Mouse (Mus musculus): ENCODE data around the gene Kdm4a. TPM values are rescaled to one million over a fixed set of nuclear protein-coding genes. Genes with fewer than 3 reads are reported as not detected.
A peak's percentile ranks its signal among the peaks of the same experiment; 100 is the strongest.

Kdm4a gene
- 63.7 and 64.8 TPM in 2 replicates for polyA plus RNA-seq (2015; fragmentation: Nextera tagmentation; extraction: Ambion mirVana)

- peaks cover 28% of the 10 kb centered on the region for H3K36me3 ChIP-seq
- peak within 1 kb of the TSS; percentile 92 for H3K27ac ChIP-seq
- H3K4me1 ChIP-seq (replicated peaks): peaks cover 19% of the 10 kb centered on the region
- under 1% methylated on average over 38 of the region's 38 CpGs for WGBS
- H3K27me3 ChIP-seq: no peaks in the 10 kb centered on the region
- H3K9me3 ChIP-seq: no peaks in the 10 kb centered on the region
- peak within 1 kb of the TSS; percentile 80 for H3K9ac ChIP-seq (replicated peaks)
- H3K4me3 ChIP-seq (replicated peaks): peak within 1 kb of the TSS; percentile 62
- peak; percentile 100 for ATAC-seq
- H3K4me2 ChIP-seq (replicated peaks): peak within 1 kb of the TSS; percentile 72
Measured at GRCm38 (mm10) chr4:118179467-118180300, at the start of gene Kdm4a. Gene Kdm4a, minus strand, starts transcription at chr4:118180043.

- Histone ChIP-seq H3K4me3 (replicated peaks) (no peak overlapping the region), H3K27me3 (no peaks in the 10 kb centered on the region), H3K27ac (no peak overlapping the region), H3K9me3 (no peaks in the 10 kb centered on the region), H3K4me1 (replicated peaks) (no peaks in the 10 kb centered on the region), H3K9ac (replicated peaks) (no peak overlapping the region), H3K36me3 (peaks cover 99% of the 10 kb centered on the region), H3K4me2 (replicated peaks) (no peak overlapping the region)
- 64% methylated on average over 6 of the region's 6 CpGs for WGBS
- peak; percentile 49; the same call in 1 of the 2 replicates for ATAC-seq
Measured at GRCm38 (mm10) chr4:118229035-118229770, 49.4 kb upstream of the Kdm4a start.

GRCm38 (mm10) chr4:118227398-118227797, 47.6 kb upstream of the Kdm4a start:
- ATAC-seq: no peak
- Histone ChIP-seq H3K4me1 (replicated peaks) (no peaks in the 10 kb centered on the region), H3K36me3 (peaks cover 99% of the 10 kb centered on the region), H3K4me3 (replicated peaks) (no peak overlapping the region), H3K9me3 (no peaks in the 10 kb centered on the region), H3K9ac (replicated peaks) (no peak overlapping the region), H3K27me3 (no peaks in the 10 kb centered on the region), H3K27ac (no peak overlapping the region), H3K4me2 (replicated peaks) (no peak overlapping the region)
- 85% methylated on average over 12 of the region's 12 CpGs for WGBS

DNA sequence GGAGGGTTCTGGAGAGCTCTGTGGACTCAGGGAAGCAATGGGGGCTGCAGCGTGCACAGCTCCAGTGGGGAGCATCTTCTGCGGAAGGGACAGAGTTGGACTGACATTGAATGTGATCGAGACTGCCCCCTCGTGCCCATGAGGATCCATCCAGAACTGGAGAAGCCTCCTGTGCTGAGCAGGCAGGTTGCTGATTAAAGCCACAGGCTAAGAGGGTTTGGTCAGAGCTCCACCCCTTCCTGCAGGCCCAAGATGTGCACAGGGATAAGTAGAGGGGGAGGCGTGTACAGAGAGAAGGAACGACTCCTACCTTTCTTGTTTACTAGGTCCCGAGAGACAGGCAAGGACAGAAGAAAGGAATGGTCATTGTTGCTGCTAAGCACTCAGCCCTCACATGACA, 41.4 kb upstream of the Kdm4a start:
- Histone ChIP-seq H3K4me2 (replicated peaks) (no peak overlapping the region), H3K27me3 (no peaks in the 10 kb centered on the region), H3K4me1 (replicated peaks) (no peaks in the 10 kb centered on the region), H3K9me3 (no peaks in the 10 kb centered on the region), H3K36me3 (peaks cover 100% of the 10 kb centered on the region), H3K4me3 (replicated peaks) (no peak overlapping the region), H3K9ac (replicated peaks) (no peak overlapping the region), H3K27ac (no peak overlapping the region)
- no peak for ATAC-seq
- WGBS: 87% methylated on average over 7 of the region's 7 CpGs

DNA sequence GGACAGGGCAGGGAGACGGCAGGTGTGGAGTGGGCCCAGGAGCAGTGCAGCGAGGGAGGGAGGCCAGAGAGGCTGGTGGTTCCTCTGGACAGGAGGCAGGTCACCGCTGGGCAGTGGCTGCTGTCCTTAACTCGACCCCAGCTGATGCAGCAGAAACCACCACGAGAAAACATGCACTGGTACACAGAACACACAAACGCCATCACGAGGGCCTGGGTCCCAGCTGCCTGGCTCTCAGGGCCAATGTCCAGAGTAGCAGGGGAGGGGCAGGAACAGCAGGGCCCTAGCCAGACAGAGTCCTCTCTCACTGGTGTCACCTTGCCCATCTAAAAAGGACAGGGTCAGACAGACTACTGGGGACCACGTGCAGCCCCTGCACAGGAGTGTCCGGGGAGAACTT, 40.9 kb upstream of the Kdm4a start:
- Histone ChIP-seq H3K4me3 (replicated peaks) (no peak overlapping the region), H3K27me3 (no peaks in the 10 kb centered on the region), H3K9ac (replicated peaks) (no peak overlapping the region), H3K4me1 (replicated peaks) (no peaks in the 10 kb centered on the region), H3K27ac (no peak overlapping the region), H3K4me2 (replicated peaks) (no peak overlapping the region), H3K36me3 (peaks cover 100% of the 10 kb centered on the region), H3K9me3 (no peaks in the 10 kb centered on the region)
- WGBS: 89% methylated on average over 9 of the region's 9 CpGs
- ATAC-seq: no peak

DNA sequence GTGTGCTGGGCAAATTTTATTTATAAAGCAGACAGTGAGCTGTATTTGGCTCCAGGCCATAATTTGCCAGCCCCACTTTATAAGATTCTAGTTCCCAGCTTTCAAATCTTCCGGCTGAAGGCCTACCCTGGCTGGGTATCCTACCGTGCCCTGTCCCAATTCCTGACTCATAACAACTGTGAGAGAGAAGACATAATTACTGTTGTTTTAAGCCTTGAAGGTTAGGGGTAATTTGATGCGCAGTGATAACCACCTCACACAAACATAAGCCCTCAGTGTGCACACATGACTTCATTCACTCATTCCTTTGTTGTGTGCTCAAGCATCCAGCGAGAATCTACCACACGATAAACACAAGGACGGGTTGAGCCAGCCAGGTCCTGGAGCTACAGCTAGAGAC, 39.6 kb upstream of the Kdm4a start:
- 86% methylated on average over 6 of the region's 6 CpGs for WGBS
- H3K4me3 ChIP-seq (replicated peaks): no peak overlapping the region
- no peak overlapping the region for H3K27ac ChIP-seq
- no peak overlapping the region for H3K4me2 ChIP-seq (replicated peaks)
- H3K4me1 ChIP-seq (replicated peaks): no peaks in the 10 kb centered on the region
- H3K36me3 ChIP-seq: peaks cover 100% of the 10 kb centered on the region
- no peaks in the 10 kb centered on the region for H3K27me3 ChIP-seq
- ATAC-seq: no peak
- no peaks in the 10 kb centered on the region for H3K9me3 ChIP-seq
- H3K9ac ChIP-seq (replicated peaks): no peak overlapping the region

DNA sequence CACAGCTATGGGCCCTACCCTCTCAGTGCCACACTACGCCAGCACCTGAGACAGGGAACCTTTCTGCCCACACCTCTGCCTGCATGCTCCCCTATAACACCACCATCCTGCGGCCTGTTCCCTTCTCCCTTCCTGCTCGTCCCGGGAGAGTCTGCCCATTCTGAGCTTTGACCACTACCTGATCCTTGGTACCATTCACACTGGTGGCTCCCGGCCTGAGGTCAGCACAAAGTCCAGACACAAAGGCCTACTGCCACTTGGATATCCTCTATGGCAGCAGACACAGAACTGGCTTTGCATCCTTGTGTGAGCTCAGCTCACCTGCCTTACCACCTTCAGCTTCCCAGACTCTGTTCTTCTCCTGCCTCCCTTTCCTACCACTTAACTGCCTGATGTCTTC, 38.7 kb upstream of the Kdm4a start:
- Histone ChIP-seq H3K9ac (replicated peaks) (no peak overlapping the region), H3K36me3 (peaks cover 99% of the 10 kb centered on the region), H3K27me3 (no peaks in the 10 kb centered on the region), H3K4me2 (replicated peaks) (no peak overlapping the region), H3K27ac (no peak overlapping the region), H3K9me3 (no peaks in the 10 kb centered on the region), H3K4me1 (replicated peaks) (no peaks in the 10 kb centered on the region), H3K4me3 (replicated peaks) (no peak overlapping the region)
- ATAC-seq: no peak
- 96% methylated on average over 5 of the region's 5 CpGs for WGBS

DNA sequence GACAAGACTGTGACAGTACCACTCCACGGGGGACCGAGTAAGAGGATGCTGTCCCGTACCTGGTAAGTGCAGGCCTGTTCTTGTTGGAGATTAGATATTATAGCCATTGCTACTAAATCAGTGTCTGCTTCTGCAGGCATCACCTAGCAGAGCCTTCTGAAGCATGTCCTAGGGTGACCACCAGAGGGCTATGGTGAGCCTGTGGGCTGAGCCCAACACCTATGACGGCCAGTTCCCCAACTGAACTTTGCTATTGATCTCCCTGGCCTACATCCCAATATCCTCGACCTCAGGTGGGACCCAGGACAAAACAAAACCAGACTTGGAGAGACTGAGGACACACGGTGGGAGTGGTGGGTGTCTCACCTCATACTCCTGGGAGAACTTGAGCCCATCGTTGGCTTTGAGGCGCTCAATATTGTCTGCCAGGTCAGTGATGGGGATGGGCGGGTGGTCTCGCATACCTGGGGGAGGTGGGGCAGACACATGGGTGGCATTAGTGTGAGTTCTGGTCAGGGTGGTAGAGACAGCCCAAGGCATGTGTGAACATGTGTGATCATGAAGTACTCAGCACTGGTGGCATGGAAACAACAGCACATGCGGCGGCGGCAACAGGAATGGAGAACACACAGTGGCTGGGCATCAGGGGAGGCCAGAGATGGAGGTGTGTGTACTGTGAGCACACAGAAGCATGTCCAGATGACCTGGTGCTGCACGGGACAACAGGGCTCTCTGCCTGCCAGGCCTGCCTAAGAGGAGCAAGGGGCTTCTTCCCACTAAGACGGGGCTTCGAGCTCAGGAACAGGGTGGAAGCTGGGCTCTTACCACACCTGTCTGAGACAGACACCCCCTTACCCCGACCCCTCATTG, 37.1 kb upstream of the Kdm4a start:
- no peaks in the 10 kb centered on the region for H3K9me3 ChIP-seq

DNA sequence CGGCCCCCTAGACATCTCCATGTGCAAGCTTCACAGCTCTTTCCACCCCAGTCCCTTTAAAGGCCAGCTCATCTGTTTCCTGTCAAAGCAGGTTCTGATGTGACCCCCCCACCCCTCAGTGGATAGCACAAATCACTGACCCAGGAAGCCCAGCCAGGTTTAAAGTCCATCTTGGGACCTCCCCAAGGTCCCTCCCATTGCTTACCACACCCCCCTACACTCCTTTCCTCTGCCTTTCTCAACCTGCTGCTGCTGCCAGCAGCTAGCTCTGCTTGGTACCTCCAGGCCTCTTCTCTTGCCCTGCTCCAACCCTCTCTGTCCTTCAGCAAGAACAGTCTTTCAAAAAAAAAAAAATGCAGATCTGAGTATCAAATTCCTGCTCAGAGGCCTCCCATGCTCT, 35.0 kb upstream of the Kdm4a start:
- 86% methylated on average over 1 of the region's 1 CpGs for WGBS
- no peaks in the 10 kb centered on the region for H3K27me3 ChIP-seq
- no peak overlapping the region for H3K4me2 ChIP-seq (replicated peaks)
- H3K27ac ChIP-seq: no peak overlapping the region
- H3K36me3 ChIP-seq: peaks cover 99% of the 10 kb centered on the region
- H3K9ac ChIP-seq (replicated peaks): no peak overlapping the region
- no peaks in the 10 kb centered on the region for H3K4me1 ChIP-seq (replicated peaks)
- no peak for ATAC-seq
- H3K4me3 ChIP-seq (replicated peaks): no peak overlapping the region
- no peaks in the 10 kb centered on the region for H3K9me3 ChIP-seq

More for the DNA sequence above, 37.1 kb upstream of the Kdm4a start:
- Histone ChIP-seq H3K4me2 (replicated peaks) (no peak overlapping the region), H3K27me3 (no peaks in the 10 kb centered on the region), H3K9ac (replicated peaks) (no peak overlapping the region), H3K36me3 (peaks cover 99% of the 10 kb centered on the region), H3K4me1 (replicated peaks) (no peaks in the 10 kb centered on the region), H3K27ac (no peak overlapping the region), H3K4me3 (replicated peaks) (no peak overlapping the region)
- WGBS: 86% methylated on average over 17 of the region's 17 CpGs
- peak; percentile 65 for ATAC-seq

- ATAC-seq: peak; percentile 31; the same call in 1 of the 2 replicates
- Histone ChIP-seq H3K36me3 (peaks cover 44% of the 10 kb centered on the region), H3K9me3 (no peaks in the 10 kb centered on the region), H3K4me3 (replicated peaks) (no peak overlapping the region), H3K4me2 (replicated peaks) (no peak overlapping the region), H3K9ac (replicated peaks) (no peak overlapping the region), H3K4me1 (replicated peaks) (0 out of 2 replicates have a peak, but pooled peaks cover 2% of the 10 kb centered on the region), H3K27me3 (no peaks in the 10 kb centered on the region), H3K27ac (no peak overlapping the region)
- 53% methylated on average over 10 of the region's 10 CpGs for WGBS
Measured at GRCm38 (mm10) chr4:118206918-118207640, 27.2 kb upstream of the Kdm4a start.

DNA sequence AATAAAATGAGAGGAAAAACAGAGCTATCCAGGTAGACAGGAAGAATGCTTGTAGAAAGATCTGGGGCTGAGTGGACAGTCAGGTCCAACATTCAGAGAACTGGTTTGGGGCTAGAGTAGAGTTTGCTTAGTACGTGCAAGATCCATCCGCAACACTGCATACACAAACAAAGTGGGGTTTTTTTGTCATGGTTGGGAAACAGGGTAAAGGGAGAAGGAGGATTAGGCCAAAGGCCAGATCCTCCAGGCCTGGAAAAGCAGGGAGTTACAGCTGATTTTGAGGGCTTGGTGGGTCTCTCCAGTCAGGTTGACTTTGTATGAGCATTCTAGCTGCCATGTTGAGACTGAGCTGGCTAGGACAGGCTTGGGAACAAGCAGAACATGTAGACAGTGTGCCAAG, 26.1 kb upstream of the Kdm4a start:
- WGBS: 90% methylated on average over 2 of the region's 2 CpGs
- no peak overlapping the region for H3K4me3 ChIP-seq (replicated peaks)
- H3K36me3 ChIP-seq: peaks cover 32% of the 10 kb centered on the region
- no peaks in the 10 kb centered on the region for H3K27me3 ChIP-seq
- no peak for ATAC-seq
- no peak overlapping the region for H3K9ac ChIP-seq (replicated peaks)
- no peak overlapping the region for H3K27ac ChIP-seq
- 0 out of 2 replicates have a peak, but pooled peaks cover 2% of the 10 kb centered on the region for H3K4me1 ChIP-seq (replicated peaks)
- no peaks in the 10 kb centered on the region for H3K9me3 ChIP-seq
- H3K4me2 ChIP-seq (replicated peaks): no peak overlapping the region

Data from midbrain, embryonic 13.5 days (tissue).